Mouse (Mus musculus) brain, adult 2 months (tissue): ENCODE results near the gene Gm28539.
"Not testable (repeated sequence)": the region's sequence is repeated elsewhere in the genome, so short reads cannot be mapped to it uniquely, and the experiment has no call there.

Experiments used
- DNase-seq: peaks from one replicate; pipeline ENCODE4 v3.0.0; 2011; ENCODE audit warnings: low read depth, low spot score

The Gm28539 gene

GRCm38 (mm10) chr16:18955070-18955469 is 118.7 kb downstream of the Gm28539 start:
- no peak for DNase-seq

GRCm38 (mm10) chr16:18963486-18963885 is 127.1 kb downstream of the Gm28539 start:
- no peak for DNase-seq

- peak; percentile 55 for DNase-seq
These were observed 133.2 kb downstream of the Gm28539 start for GRCm38 (mm10) chr16:18969420-18970128.

GRCm38 (mm10) chr16:18970837-18971236 is 134.5 kb downstream of the Gm28539 start:
- DNase-seq = no peak

GRCm38 (mm10) chr16:18975665-18976064 is 139.3 kb downstream of the Gm28539 start:
- not testable (repeated sequence) for DNase-seq

- no peak for DNase-seq
These were observed 139.9 kb downstream of the Gm28539 start for GRCm38 (mm10) chr16:18976315-18976714.

- DNase-seq = no peak
These were observed 150.0 kb downstream of the Gm28539 start for GRCm38 (mm10) chr16:18986381-18986780.

- no peak for DNase-seq
These were observed 150.5 kb downstream of the Gm28539 start for GRCm38 (mm10) chr16:18986860-18987259.

GRCm38 (mm10) chr16:19002610-19003389 is 166.4 kb downstream of the Gm28539 start:
- DNase-seq = peak; percentile 1

GRCm38 (mm10) chr16:19003757-19004156 is 167.4 kb downstream of the Gm28539 start:
- no peak for DNase-seq

- DNase-seq = no peak
These were observed 168.9 kb downstream of the Gm28539 start for GRCm38 (mm10) chr16:19005298-19005697.
